Mouse (Mus musculus): ENCODE data around the gene Znrf2.

Znrf2 gene

DNA sequence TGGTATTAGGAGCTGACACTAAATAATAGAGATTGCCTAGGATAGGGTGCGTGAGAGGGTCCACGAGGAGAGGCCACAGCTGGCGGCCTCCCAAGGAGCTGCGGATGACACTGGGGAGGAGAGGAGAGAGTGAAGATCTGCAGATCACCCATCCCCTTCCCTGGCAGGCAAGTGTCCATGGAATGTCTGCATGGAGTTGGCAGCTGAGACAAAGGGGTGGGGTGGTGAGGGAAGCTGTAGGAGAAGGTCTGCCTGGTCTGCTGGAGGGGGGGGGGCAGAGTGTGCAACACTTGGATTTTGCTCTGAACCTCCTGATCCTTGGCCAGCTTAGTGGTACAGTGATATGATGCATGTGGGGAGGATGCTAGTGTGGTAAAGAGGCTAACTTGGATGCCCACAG lies 98.3 kb downstream of the Znrf2 start:
- CTCF ChIA-PET = interaction anchor here (0.6 kb wide), 1 partner anchor 343 kb away, joined by 3 read pairs; no protein-coding TSS in a partner anchor

GRCm38 (mm10) chr6:54916163-54916562 lies 99.4 kb downstream of the Znrf2 start:
- CTCF ChIA-PET = interaction anchor here (0.9 kb wide), 1 partner anchor 67 kb away, joined by 3 read pairs; no protein-coding TSS in a partner anchor

- CTCF ChIA-PET = interaction anchor here (0.9 kb wide), 1 partner anchor 66 kb away, joined by 3 read pairs; no protein-coding TSS in a partner anchor
Measured at GRCm38 (mm10) chr6:54916941-54917340, 100.2 kb downstream of the Znrf2 start.

GRCm38 (mm10) chr6:54917523-54917922 lies 100.8 kb downstream of the Znrf2 start:
- CTCF ChIA-PET = no interaction called here

DNA sequence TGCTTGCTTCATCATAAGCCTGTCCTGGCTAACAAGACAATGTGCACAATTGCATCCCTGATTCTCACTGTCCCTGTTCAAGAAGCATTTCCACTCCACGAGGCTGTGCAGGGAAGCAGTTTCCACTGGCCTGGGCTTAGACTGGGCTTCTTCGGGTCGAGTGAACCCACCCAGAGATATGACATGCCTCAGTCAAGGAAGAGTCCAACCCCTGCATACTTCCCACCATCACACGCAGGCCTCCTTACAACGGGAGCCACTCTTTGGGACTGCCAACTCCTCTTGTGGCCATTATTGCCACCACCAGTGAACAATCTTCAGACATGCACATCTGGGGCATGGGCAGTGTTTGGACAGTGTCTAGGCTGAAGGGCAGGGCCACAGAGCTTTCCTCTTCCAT lies 101.8 kb downstream of the Znrf2 start:
- CTCF ChIA-PET = no interaction called here

GRCm38 (mm10) chr6:54924538-54924937 lies 107.8 kb downstream of the Znrf2 start:
- CTCF ChIA-PET = no interaction called here

GRCm38 (mm10) chr6:54925736-54926440 lies 109.2 kb downstream of the Znrf2 start:
- CTCF ChIA-PET = no interaction called here

GRCm38 (mm10) chr6:54926899-54927298 lies 110.2 kb downstream of the Znrf2 start:
- CTCF ChIA-PET = no interaction called here

DNA sequence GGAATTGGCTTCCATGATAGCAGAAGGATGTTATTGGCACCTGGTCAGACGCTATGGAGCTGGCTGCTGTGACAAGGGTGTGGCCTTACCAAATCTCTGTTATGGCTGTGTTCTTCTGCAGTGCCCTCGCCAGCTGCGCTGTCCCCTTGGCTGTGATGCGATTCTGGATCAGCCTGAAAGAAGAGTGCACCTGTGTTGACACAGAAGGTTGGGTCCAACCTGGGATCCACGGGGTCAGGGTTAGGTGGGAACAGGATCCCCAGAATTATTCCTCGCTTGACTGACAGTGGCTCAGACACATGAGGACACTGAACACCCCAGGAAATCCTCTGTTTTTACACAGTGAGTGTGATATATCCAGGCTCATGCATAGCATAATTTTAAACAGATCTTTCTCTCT lies 111.2 kb downstream of the Znrf2 start:
- CTCF ChIA-PET = no interaction called here

GRCm38 (mm10) chr6:54931641-54932040 lies 114.9 kb downstream of the Znrf2 start:
- CTCF ChIA-PET = no interaction called here

GRCm38 (mm10) chr6:54932526-54932925 lies 115.8 kb downstream of the Znrf2 start:
- CTCF ChIA-PET = interaction anchor here (0.6 kb wide), 1 partner anchor 666 kb away, joined by 4 read pairs; no protein-coding TSS in a partner anchor

- CTCF ChIA-PET = interaction anchor here (0.6 to 0.7 kb wide), 2 partner anchors 113 to 667 kb away, joined by 3 to 4 read pairs; no protein-coding TSS in a partner anchor
Measured at GRCm38 (mm10) chr6:54933216-54933615, 116.5 kb downstream of the Znrf2 start.

- CTCF ChIA-PET = no interaction called here
Measured at GRCm38 (mm10) chr6:54933866-54934265, 117.2 kb downstream of the Znrf2 start.

GRCm38 (mm10) chr6:54934313-54934712 lies 117.6 kb downstream of the Znrf2 start:
- CTCF ChIA-PET = no interaction called here

GRCm38 (mm10) chr6:54934930-54935329 lies 118.2 kb downstream of the Znrf2 start:
- CTCF ChIA-PET = no interaction called here

DNA sequence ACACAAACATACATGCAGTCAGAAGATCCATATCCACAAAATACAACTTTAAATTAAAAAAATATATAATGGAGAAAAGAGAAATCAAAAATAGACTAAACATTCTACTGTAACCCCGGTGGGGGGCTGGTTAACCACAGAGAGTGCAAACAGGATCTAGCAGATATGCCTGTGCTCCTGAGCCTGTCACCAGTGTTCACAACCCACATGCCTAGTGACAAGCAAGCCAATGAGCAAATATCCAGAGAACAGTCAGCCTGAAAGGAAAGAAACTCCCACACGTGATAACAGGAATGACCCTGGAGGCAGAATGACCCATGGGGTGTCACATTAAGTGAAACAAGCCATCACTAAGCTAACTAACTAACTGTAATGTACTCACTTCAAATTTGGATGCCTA lies 119.8 kb downstream of the Znrf2 start:
- CTCF ChIA-PET = no interaction called here

DNA sequence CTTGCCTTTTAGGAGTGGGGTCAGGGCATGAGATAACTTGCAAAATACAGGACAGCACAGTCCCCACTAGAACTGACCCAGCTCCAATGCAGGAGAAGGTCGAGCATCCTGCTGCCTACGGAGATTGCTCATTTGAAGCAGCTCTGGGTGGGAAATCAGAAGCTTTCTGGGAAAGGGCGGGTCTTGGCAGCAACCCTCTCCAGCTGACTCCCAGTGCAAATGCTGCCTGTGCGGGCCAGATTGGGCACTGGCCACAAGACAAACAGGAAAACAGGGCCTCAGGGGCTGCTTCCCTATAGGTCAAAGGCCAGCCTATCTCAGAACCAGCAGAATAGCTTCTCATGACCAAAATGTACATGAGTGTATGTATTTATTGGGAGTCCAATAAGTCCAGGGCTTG lies 122.9 kb downstream of the Znrf2 start:
- CTCF ChIA-PET = interaction anchor here (0.6 kb wide), 1 partner anchor 20 kb away, joined by 4 read pairs; no protein-coding TSS in a partner anchor

- CTCF ChIA-PET = interaction anchor here (0.6 kb wide), 1 partner anchor 20 kb away, joined by 4 read pairs; no protein-coding TSS in a partner anchor
Measured at GRCm38 (mm10) chr6:54940126-54940525, 123.4 kb downstream of the Znrf2 start.

DNA sequence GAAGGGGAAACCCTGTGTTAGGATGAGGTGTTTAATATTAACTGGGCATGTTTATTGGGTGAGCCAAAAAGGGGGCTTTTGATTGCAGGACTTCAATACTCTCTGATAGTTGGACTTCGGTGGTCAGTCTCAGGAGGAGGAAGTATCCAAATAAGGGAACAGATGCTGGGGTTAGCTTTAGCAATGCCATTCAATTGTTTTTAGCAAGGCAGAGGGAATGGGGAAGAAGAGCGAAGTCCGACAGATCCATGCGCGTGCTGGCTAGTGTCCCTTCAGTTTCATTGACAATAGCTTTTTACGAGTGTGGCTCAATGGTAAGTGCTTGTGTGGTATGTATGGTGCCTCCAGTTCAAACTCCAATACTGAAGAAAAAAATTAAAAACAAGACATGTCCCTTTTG lies 124.4 kb downstream of the Znrf2 start:
- CTCF ChIA-PET = no interaction called here
